Mouse (Mus musculus) right cerebral cortex, postnatal 10 days (tissue): ENCODE measurements around the gene Camta1.

Experiments
- DNase-seq, 2 experiments: peaks; one replicate each; pipeline ENCODE4 v3.0.0; 2021; ENCODE audit warnings: low spot score in 2 of 2

Gene Camta1

DNA sequence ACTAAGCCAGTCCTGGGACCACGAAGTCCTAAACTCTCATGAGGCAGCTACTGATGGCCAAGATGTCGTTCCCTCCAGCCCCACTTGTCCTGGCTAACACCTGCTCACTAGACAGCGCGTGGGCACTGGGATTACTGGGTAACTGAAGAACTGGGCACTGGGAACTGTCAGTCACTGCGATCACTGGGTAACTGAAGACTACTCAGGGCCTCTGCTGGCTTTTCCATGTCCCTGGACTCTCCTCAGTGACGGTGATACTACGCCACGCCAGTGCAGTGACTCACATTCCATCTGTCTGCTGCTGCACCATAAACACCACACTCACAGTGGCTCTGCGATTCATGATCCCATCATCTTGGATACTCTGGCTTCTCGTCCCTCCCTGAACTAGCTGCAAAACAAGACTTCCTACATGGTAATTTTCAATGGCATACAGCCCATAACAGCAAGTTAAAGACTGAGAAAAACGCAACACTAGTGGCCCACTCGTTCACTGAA is 81.7 kb downstream of the Camta1 start:
- DNase-seq: no peak

DNA sequence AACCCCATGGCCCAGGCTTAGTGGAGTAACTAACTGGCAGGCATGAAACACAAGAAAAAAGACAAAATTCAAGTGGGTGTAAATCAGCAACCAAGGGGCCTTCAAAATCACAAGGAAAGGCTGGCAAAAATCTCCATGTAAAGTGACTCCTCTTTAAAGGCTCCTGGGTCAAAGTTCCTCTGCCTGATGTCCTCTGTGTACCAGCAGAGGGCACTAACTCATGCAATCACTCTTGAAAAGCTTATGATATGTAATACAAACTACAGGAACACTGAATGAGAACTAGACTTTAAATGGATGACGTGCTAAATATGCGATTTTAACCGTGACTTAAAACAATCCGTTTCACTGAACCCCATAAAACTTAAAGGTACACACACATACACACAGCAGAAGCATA is 83.2 kb downstream of the Camta1 start:
- DNase-seq: no peak

DNA sequence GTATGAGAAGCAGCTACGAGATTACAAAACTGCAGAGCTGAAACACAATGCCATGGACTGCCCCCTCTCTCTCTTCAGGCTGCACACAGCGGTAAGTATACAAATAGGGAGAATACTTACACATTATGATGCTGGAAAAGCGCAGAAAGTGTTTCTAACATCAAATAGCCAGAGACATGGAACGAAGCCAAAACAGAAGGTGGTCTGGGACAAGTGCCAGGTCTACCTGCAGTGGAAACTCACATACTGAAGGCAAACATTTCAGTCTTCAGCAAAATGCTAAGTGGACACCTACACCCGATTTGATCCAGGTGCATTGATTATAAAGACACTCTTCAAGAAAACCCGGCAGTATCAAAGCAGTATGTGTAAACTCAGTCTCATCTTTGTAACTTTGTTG is 84.2 kb downstream of the Camta1 start:
- no peak for DNase-seq

DNA sequence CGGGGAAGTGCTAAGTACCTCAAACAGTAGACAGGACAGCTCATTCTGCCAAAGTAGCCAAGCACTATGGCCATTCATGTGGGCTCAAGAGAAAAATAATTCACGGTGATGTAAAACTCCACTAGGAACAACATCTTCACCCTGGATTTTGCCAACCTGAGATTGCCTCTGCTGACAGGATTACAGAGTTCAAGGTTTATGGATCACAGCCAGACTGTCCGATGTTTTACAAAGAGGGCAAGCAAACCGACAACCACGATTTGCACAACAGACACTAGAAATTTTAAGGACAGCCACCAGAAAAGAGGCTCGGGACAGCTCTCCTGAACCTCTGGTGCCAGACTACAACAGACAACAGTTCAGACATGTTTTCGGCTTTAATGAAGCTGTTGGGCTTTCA is 86.2 kb downstream of the Camta1 start:
- no peak for DNase-seq

DNA sequence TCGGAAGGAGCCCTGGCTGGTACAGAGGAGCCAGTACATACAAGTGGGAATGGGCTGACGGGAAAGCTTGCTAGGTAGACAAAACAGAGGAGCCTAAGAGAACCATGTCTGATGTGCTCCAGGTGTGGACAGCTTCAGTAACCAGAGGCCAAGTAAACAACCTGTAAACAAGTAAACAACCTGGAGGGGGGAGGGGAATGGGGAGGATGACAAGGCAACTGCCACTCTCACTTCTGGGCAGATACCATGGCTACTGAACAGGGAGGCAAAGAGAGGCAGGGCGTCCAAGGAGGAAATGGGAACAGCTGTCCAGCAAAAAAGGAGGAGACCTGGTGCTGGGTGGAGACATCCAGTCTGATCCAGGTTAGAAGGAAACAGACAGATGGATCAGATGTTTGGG is 88.0 kb downstream of the Camta1 start:
- DNase-seq: no peak

DNA sequence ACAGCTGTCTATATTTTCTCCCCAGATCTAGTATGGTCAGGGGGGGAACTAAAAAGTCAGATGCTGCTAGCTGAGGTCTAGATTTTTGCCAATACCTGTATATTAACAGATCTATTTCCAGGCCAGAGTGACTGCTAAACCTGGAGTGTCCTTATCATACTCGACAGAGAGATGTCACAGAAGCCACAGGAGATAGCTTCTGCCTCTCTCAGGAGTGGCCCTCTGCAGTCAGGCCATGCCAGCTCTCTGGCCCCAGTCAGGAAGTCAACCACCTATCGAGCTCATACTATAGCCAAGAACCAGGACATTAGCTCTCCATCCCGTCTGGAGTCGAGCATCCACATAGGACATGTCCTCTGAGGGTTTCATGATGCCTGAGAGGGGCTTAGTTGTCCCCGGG is 88.7 kb downstream of the Camta1 start:
- DNase-seq: no peak

DNA sequence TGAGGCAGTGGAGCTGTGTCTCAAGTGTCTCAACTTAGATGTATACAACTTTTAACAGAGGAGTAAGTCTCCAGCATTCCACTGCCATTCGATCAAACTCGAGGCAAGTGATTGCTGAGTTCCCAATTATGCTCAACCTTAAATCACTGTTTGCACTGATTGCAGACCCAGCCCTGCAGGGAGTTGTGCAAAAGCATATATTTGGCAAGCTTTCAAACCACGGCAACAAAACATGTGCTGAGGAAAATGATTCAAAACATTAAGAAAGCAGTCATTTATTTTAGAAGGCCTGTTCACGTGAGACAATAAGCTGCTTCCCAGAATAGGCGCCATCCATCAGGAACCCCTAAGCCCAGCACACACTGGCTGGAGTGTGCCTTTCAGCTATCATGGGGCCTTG is 91.0 kb downstream of the Camta1 start:
- DNase-seq: no peak

DNA sequence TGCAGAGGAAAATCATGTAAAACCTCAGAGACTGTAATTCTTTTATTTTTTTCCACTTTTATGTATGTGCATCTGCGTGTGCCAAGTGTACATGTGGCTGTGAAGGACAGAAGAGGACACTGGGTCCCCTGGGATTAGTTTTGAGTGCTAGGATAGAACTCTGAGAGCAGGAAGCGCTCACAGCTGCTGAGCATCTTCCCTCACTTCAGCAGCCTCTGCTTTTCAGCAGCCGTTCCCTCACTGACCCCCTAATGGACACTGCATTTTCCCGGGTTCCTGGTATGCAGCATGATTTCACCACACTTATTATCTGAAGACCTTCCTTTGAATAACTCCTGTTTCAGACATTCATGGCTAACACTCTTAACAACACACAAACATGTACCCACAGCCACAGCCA is 93.9 kb downstream of the Camta1 start:
- DNase-seq: no peak

DNA sequence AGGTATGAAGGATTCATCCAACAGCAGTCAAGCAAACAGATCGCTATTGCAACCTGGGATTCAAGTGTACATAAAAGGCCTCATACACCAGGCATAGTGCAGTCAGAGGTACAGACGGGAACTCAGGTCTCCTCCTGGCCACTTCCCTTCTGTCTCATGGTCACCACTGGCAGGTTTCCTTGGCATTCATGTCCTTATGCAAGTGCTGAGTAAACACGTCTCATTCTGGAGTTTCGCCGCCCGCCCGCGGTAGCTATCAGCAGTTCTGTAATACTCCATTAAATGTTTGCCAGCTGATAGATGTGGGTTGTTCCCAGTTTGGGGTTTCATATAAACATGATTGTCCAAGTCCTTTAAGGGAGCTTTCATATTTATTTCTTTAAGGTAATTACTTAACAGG is 94.3 kb downstream of the Camta1 start:
- DNase-seq: no peak

DNA sequence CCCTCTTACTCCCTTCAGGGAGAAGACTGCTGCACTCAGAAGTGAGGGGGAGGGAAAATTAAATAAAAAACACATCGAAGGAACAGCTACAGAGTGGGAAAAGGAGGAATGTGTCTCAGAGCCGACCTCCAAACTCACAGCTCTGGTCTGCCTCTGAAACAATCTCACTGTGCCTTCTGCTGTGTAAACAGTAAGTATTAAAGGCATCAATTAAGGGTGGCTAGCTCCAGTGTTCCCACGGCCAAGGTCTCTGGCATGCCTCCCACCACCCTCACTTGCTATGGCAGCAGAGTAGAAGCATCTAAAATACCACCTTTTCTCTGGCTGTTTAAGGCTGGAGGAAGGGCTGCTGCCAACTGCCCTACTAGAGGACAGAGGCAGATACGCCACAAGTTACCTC is 96.3 kb downstream of the Camta1 start:
- DNase-seq: peak; percentile 74 to 76

DNA sequence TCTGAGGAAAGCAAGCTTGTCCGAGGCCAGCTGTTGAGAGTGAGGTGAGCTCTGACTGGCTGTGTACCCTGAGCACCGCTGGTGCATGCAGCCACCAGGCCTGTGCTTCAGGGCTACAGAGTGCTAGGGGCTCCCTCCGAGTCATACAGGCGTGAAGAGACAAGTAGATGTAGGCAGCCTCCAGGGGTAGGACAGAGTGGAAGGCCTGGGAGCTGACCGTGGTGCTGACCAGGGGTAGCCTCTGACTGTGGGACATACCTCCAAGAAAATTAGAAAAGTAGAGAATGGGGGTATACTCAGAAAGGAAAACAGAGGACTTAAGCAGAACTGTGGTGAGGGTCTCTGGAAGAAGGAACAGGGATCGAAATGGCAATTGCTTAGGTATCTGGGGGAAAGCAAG is 97.7 kb downstream of the Camta1 start:
- no peak for DNase-seq

DNA sequence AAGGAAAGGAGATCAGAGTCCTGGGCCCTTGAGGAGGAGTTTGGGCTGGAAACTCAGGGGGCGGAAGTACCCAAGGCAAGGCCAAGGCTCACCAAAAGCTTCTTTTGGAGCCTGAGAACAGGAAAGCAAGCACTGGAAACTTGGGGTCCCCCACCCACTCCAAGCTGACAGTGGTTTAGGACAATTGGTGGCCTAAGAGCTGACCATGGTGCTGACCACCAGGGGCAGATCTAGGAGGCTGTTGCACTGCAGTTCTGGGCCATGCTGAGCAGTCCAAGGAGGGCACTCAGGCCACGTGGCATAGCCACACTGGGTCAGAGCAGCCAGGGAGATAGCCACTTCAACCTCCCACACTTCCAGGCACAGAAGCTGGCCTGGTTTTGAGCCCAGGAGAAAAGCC is 102.6 kb downstream of the Camta1 start:
- DNase-seq: no peak

DNA sequence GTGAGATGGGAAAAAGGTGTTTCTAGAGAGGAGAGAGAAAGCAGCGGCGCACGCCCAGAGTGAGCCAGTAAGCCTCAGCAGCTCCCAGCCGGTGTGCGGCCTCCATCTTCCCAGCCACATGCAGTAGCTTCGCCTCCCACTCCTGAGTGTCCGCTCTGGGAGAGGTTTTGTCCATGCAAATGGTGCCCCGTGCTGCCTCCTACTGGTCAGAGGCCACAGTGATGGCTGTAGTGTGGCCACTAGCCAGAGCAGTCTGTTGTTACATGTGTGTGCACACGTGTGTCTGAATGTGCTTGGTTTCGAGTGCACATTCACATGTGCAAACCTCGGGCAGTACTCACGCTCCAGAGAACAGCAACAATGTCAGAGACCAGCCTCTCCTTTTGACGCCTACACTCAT is 103.3 kb downstream of the Camta1 start:
- no peak for DNase-seq

DNA sequence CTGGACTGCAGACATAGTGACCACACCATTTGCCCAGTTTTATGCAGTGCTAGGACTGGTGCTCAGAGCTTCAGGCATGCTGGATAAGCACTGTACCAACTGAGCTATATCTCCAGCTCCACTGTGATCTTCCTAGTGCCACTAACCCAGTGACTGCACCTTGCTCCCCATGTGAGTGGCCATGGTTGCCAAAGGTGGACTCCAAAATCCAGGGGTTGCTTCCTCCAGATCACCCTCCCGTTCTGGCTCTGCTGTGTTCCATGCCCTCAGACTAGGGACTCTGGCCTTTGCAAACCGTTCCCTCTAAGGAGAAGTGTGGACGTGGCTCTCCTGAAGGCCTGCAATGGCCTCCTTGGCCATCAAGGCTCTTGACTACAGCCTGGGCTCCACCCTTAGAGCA is 104.4 kb downstream of the Camta1 start:
- DNase-seq: no peak

DNA sequence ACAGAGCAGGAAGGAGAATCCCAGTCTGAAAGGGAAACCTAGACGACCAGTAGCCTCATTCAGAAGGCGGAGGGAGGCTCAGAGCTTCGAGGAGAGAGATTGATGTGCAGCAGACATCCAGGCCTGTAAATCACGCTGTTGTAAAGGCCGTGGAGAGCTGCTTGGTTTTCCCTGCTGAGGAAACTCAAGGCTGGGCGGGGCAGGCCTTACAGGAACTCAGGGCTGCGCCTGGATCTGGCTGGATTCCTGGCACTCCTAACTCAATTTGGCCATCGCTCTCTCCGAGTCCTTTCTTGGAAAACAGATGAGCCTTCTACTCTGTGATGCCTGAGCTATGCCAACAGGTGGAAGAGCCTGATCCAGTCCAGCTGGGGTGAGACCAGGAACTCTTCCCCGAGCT is 105.3 kb downstream of the Camta1 start:
- DNase-seq: no peak

DNA sequence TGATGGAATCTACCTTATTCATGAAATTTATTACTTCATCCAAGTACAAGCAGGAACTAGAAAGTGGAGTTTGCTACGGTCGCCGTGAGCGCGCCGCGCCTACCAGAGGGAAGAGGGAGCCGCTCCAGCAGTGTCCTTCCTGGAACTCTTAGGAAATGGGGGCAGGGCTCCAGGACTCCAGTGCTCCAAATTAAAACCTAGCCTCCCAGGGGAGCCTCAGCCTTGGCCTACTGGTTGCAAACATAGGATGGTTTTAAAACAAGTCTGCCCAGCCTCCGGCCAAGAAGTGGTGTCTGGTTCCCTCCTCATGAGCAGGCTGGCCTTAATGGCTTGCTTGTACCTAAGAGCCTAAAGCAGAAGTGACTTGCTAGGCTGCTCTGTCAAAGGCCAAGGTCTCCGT is 108.4 kb downstream of the Camta1 start:
- DNase-seq: no peak

DNA sequence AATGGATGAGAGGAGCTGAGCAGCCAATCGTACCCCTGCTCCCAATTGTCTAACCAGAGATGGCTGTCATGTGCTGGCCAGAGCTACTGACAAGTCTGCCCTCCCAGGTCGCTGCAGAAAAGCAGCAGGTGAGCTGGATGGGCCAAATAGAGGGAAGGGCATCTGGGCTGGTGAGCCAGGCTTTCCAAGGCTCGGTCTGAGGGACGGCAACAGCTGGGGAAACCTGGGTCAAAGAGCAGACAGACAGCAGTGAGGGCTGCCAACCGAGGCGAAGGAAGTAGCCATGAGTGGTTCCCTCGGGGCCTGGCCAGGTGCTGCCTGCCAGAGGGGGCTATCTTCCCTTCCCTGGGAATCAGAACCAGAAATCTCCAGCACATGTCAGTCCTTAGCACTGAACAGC is 109.1 kb downstream of the Camta1 start:
- no peak for DNase-seq

DNA sequence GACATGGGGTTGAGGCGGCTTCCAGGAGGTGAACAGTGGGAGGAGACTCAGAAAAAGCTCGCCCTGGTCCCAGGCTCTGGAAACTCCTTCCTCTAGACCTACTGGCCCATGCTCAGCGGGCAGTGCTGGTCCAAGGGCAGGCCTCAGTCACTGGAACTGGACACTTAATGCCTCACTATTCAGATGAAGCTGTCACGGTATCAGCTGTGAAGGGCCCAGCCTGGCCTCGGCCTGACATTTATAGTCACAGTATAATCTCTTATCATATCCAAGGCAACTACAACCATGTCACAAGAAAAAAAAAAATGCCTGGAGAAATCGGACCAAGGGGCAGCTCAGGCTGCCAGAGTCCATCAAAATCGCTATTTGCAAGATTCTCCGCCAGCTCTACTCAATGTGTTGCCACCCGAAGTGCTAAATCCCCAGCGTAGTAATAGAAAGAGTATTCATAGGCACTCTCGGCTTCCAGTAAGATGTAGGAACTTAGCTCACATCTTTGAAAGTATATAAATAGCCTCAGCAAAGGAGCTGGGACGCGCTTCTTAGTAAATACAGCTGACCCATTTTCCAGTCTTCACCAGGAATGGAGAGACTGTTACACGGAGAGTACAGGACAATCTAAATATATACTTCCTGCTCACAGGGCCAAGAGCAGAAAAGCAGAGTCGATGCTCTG is 110.3 kb downstream of the Camta1 start:
- DNase-seq: peak in 1 of 2 experiments; percentile 57

DNA sequence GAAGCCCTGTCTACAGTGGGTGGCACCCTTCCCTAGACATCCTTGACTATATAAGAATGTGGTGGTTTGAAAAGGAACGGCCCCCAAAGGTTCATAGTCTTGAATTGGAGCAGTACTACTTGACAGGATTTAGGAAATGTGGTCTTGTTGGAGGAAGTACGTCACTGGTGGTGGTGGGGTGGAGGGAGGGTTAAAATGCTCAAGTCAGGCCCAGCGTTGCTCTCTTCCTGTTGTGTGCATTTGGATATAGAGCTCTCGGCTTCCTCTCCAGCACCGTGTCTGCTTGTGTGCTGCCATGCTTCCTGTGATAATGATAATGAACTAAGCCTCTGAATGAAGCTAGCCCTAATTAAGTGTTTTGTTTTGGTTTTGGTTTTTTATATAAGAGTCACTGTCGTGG is 114.0 kb downstream of the Camta1 start:
- DNase-seq: no peak

DNA sequence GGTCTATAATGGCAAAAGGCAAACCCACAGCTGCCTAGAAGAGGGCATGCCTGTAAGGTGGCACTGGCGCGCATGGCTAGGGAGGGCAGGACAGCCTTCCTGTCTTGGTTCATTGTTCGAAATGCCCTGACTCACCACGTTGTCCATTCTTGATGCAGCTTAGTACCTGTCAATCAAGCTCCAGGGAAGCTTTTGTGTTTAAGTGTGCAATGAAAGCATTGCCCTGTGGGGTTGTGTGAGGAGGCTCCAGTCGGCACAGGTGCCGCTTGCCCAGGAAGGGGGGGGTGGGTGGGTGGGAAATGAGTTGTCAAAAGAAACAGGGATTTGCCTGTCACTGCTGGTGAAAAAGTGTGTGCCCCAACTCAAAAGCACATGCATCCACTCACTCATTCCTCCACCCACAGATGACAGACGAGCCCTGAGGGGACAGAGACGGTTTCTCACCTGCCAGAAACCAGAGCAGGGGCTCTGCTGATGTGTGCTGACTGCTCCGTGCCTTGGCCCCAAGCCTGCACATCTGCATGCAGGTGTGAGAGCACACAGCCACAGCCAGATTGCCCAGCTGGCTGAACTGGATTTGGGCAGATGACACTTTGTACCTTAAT is 115.6 kb downstream of the Camta1 start:
- no peak for DNase-seq

DNA sequence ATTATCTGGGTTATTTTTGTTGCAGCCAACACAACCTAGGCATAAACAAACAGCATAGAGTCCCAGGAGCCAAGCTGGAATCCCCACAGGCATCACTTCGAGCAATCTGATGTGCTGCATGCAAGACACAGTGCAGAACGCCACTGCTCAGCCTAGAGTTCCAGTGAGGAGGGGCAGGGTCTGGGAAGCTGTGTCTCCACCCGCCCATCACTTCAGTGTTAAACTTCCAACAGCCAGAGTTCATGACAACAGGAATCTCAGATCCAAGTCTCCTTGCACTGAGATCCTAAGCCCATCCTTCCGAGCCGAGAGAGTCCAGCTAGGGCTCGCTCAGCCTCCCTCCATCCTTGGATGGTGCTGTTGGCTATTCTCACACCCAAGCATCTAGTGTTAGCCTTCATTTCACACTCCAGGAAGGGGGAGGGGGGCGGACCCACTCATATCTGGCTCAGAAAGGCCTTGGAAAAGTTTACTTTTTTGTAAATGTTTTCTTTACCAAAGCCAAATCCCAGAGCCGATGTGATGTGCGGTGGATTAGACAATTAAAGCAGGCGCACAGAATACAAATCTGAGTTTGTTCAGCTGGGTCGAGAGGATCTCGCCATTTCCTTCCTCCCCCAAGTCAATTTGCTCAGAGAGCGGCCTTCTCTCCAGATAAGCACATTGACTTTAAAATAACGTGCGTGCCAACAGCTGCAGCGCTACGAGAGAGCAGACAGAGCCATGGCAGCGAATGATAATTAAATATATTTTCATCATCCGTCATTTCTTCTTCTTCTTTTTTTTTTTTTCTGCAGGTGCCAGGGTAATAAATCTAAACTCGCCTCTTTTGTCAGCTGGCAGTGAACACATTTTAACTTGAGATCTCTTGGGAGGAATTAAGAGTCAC is 120.2 kb downstream of the Camta1 start:
- DNase-seq: no peak

DNA sequence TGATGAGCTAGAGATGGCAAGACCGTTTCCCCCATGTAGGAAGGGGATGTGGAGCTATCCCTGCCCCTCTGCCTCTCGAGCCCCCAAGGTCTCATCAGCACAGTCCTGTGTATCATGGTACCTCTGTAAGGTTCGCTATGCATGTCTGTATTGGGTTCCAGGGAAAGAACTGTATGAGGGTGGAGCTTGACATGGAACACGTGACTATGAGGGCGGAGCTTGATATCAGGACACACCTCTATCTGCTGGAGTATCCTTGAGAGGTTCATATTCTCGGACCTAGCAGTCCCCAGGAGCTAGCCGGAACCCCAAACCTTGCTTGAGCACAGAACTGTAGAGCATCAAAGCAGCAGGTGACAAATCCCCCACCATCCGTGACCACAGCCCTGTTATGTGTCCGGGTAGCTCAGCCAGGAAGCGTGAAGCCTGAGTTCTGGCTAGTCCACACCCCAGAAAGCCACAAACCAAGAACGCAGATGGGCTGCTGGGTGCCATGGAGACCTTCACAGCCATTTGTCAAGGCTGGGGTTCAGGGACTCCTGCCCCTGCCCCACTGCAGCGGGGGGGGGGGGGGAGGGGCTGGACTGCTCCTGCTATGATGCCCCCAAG is 122.2 kb downstream of the Camta1 start:
- no peak for DNase-seq
